In the genomic region with DNA sequence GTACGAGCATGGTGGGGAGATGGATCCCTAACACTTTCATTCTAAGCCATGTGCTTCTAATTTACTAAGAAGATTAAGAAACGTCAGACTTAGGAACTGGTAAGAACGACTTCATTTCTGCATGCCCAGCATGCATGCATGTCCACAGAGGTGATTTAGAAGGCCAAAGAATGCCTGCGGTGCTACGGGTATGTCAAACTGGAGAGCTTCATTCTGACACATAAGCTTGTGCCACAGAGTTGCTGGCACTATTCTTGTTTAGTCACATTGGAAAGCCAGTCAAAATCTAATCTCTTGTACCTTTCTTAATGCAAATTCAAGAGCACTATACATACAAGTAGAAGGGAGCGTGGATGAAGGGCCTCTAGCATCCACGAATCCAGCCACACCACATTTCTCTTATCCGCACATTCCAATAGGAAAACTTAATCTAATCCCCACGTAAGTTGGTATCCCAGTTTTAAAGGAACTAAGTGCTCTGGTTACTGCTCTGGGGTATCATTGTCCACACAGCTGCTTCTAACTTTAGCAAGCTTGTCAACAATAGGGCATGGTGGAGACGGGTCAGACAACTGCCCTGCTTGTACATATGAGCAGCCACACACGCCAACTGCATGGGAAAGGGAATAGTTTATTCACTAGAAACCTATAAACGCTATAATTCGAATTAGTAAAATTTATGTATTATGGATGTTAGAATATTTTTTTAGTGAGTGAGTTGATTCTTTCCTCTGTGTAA, we compare ENCODE assay signal across 23 mouse cellular contexts. TPM values are rescaled to one million over a fixed set of nuclear protein-coding genes. Genes with fewer than 3 reads are reported as not detected.
DNase-seq lines count a peak whose midpoint lies in the region; ATAC-seq and TF ChIP-seq lines count a peak whose summit lies in the region.
"Had no signal": no experiment of that assay in that cellular context is flagged by ENCODE, and none has a peak within 500 bp of the region (broad histone marks: within the 10 kb centered on the region; RNA-seq: fewer than 3 reads in every experiment).

No protein-coding gene starts in this region.

- no peak for TF ChIP-seq POLR2A in heart, adult 2 months (IDR thresholded peaks at IDR 0.05; ENCODE audit: insufficient read depth, low read depth, low read length)
- no peak for TF ChIP-seq POLR2A in limb, embryonic 14.5 days (IDR thresholded peaks at IDR 0.05; ENCODE audit: borderline replicate concordance, extremely low read depth, insufficient read depth, insufficient read length)

- no peak overlapping the region for H3K4me3 ChIP-seq in heart, adult 2 months
- H3K4me3 ChIP-seq in heart, embryonic 15.5 days, result no peak overlapping the region
- H3K4me3 ChIP-seq in limb, embryonic 14.5 days (replicated peaks; ENCODE audit: low read length), result no peak overlapping the region
- no peak overlapping the region for H3K4me3 ChIP-seq in intestine, postnatal 0 days (ENCODE audit: low read depth, low read length)
- H3K4me3 ChIP-seq in hindbrain, embryonic 14.5 days (replicated peaks; ENCODE audit: low read length), result no peak overlapping the region
- H3K4me3 ChIP-seq: embryonic facial prominence, embryonic 12.5 days; liver, embryonic 12.5 days; midbrain, embryonic 12.5 days had no signal

- H3K9me3 ChIP-seq in heart, embryonic 15.5 days (replicated peaks), result no peaks in the 10 kb centered on the region
- no peaks in the 10 kb centered on the region for H3K9me3 ChIP-seq in limb, embryonic 14.5 days (ENCODE audit: control insufficient read depth, low read length)
- H3K9me3 ChIP-seq in intestine, postnatal 0 days (ENCODE audit: control insufficient read depth), result no peaks in the 10 kb centered on the region
- H3K9me3 ChIP-seq in hindbrain, embryonic 14.5 days (ENCODE audit: control insufficient read depth, low read length), result no peaks in the 10 kb centered on the region
- H3K9me3 ChIP-seq: embryonic facial prominence, embryonic 12.5 days; liver, embryonic 12.5 days; midbrain, embryonic 12.5 days had no signal

- peak; percentile 89; the same call in 1 of the 2 replicates for ATAC-seq in heart, embryonic 15.5 days (replicated peaks; ENCODE audit: insufficient number of reproducible peaks, insufficient read depth, low FRiP score, low read depth)
- peak; percentile 92 for ATAC-seq in limb, embryonic 14.5 days (ENCODE audit: low FRiP score, low read depth)
- ATAC-seq in intestine, postnatal 0 days, result no peak
- ATAC-seq in hindbrain, embryonic 14.5 days (ENCODE audit: low FRiP score), result no peak
- ATAC-seq: forebrain, embryonic 14.5 days; hindbrain, postnatal 0 days; intestine, embryonic 16.5 days; liver, embryonic 12.5 days had no signal

- H3K27ac ChIP-seq in heart, adult 2 months, result peak overlapping the region; percentile 87
- H3K27ac ChIP-seq in heart, embryonic 15.5 days, result peak overlapping the region; percentile 84
- no peak overlapping the region for H3K27ac ChIP-seq in limb, embryonic 14.5 days (replicated peaks; ENCODE audit: low read depth, low read length)
- no peak overlapping the region for H3K27ac ChIP-seq in intestine, postnatal 0 days (ENCODE audit: low read depth, low read length)
- no peak overlapping the region for H3K27ac ChIP-seq in hindbrain, embryonic 14.5 days
- H3K27ac ChIP-seq: embryonic facial prominence, embryonic 12.5 days; hindbrain, postnatal 0 days; liver, embryonic 12.5 days; midbrain, embryonic 12.5 days; stomach, postnatal 0 days had no signal

- no peaks in the 10 kb centered on the region for H3K27me3 ChIP-seq in heart, adult 2 months (ENCODE audit: control insufficient read depth, insufficient read depth, low read length)
- H3K27me3 ChIP-seq in heart, embryonic 15.5 days, result no peaks in the 10 kb centered on the region
- no peaks in the 10 kb centered on the region for H3K27me3 ChIP-seq in limb, embryonic 14.5 days (ENCODE audit: control insufficient read depth, insufficient read depth, low read length)
- H3K27me3 ChIP-seq in intestine, postnatal 0 days (replicated peaks; ENCODE audit: control insufficient read depth, insufficient read depth, low read length), result no peaks in the 10 kb centered on the region
- no peaks in the 10 kb centered on the region for H3K27me3 ChIP-seq in hindbrain, embryonic 14.5 days (ENCODE audit: control insufficient read depth, insufficient read depth, low read length)
- H3K27me3 ChIP-seq: embryonic facial prominence, embryonic 12.5 days; liver, embryonic 12.5 days; midbrain, embryonic 12.5 days had no signal

- H3K4me2 ChIP-seq in heart, embryonic 15.5 days, result no peak overlapping the region
- H3K4me2 ChIP-seq in limb, embryonic 14.5 days (replicated peaks; ENCODE audit: low read depth, low read length, severe bottlenecking), result no peak overlapping the region
- H3K4me2 ChIP-seq in intestine, postnatal 0 days (replicated peaks; ENCODE audit: low read depth), result no peak overlapping the region
- no peak overlapping the region for H3K4me2 ChIP-seq in hindbrain, embryonic 14.5 days (replicated peaks)
- H3K4me2 ChIP-seq: embryonic facial prominence, embryonic 12.5 days; liver, embryonic 12.5 days; midbrain, embryonic 12.5 days had no signal

- H3K4me1 ChIP-seq in heart, adult 2 months (ENCODE audit: control insufficient read depth, insufficient read depth, low read length), result no peaks in the 10 kb centered on the region; the same call in 1 of the 2 replicates
- peaks cover 15% of the 10 kb centered on the region for H3K4me1 ChIP-seq in heart, embryonic 15.5 days (replicated peaks)
- no peaks in the 10 kb centered on the region for H3K4me1 ChIP-seq in limb, embryonic 14.5 days (ENCODE audit: control insufficient read depth, insufficient read depth, low read length)
- no peaks in the 10 kb centered on the region for H3K4me1 ChIP-seq in intestine, postnatal 0 days (replicated peaks; ENCODE audit: control insufficient read depth, insufficient read depth, low read length)
- H3K4me1 ChIP-seq in hindbrain, embryonic 14.5 days (replicated peaks; ENCODE audit: control insufficient read depth, insufficient read depth, low read length), result no peaks in the 10 kb centered on the region
- H3K4me1 ChIP-seq: embryonic facial prominence, embryonic 12.5 days; liver, embryonic 12.5 days; midbrain, embryonic 12.5 days had no signal

- DNase-seq in gastrocnemius, adult 18-20 months (ENCODE audit: low spot score), result peak; percentile 43
- no peak for DNase-seq in gastrocnemius, postnatal 4 days (ENCODE audit: low spot score in 2 of 2)
- peak in 1 of 2 experiments; percentile 17 for DNase-seq in heart, adult 2 months
- peak; percentile 24 for DNase-seq in limb, embryonic 14.5 days (ENCODE audit: low spot score)
- DNase-seq in hindbrain, embryonic 14.5 days (ENCODE audit: low spot score), result no peak
- no peak for DNase-seq in left cerebral cortex, adult 8-10 months (ENCODE audit: low spot score in 2 of 2)
- DNase-seq: cerebellum, adult 18-20 months; cerebellum, postnatal 14 days; kidney, postnatal 36 days; left cerebral cortex, postnatal 4 days; lung, adult 18-20 months; lung, postnatal 10 days; thymus, adult 2 months; thymus, postnatal 4 days had no signal

- H3K9ac ChIP-seq in heart, adult 2 months (ENCODE audit: low read depth, low read length), result no peak overlapping the region
- no peak overlapping the region for H3K9ac ChIP-seq in heart, embryonic 15.5 days
- H3K9ac ChIP-seq in limb, embryonic 14.5 days (ENCODE audit: low read depth, low read length, severe bottlenecking), result no peak overlapping the region
- no peak overlapping the region for H3K9ac ChIP-seq in intestine, postnatal 0 days (ENCODE audit: low read depth, low read length)
- no peak overlapping the region for H3K9ac ChIP-seq in hindbrain, embryonic 14.5 days
- H3K9ac ChIP-seq: embryonic facial prominence, embryonic 12.5 days; liver, embryonic 12.5 days; midbrain, embryonic 12.5 days had no signal

- peaks cover 20% of the 10 kb centered on the region for H3K36me3 ChIP-seq in heart, adult 2 months (ENCODE audit: control insufficient read depth, insufficient read depth, low read length)
- H3K36me3 ChIP-seq in heart, embryonic 15.5 days, result peaks cover 45% of the 10 kb centered on the region
- no peaks in the 10 kb centered on the region for H3K36me3 ChIP-seq in limb, embryonic 14.5 days (ENCODE audit: control insufficient read depth, insufficient read depth, low read length)
- no peaks in the 10 kb centered on the region for H3K36me3 ChIP-seq in intestine, postnatal 0 days (ENCODE audit: control insufficient read depth, insufficient read depth)
- H3K36me3 ChIP-seq in hindbrain, embryonic 14.5 days (replicated peaks; ENCODE audit: control insufficient read depth, insufficient read depth), result no peaks in the 10 kb centered on the region
- H3K36me3 ChIP-seq: embryonic facial prominence, embryonic 12.5 days; liver, embryonic 12.5 days; midbrain, embryonic 12.5 days had no signal

- no peak for TF ChIP-seq EP300 in heart, adult 2 months (IDR thresholded peaks at IDR 0.05; ENCODE audit: insufficient read depth, low read depth, low read length)

- no peaks in the 10 kb centered on the region for H3K79me2 ChIP-seq in heart, adult 2 months (replicated peaks; ENCODE audit: control insufficient read depth, insufficient read depth, low read length)

- intact Hi-C loops in heart, adult 2 months (cut with DNase I), result loop anchor here (5.0 kb wide), 1 partner anchor 51 kb away; a partner anchor contains a TSS

- 65% methylated on average over 13 of the region's 13 CpGs for WGBS in heart, adult 2 months
- 51% methylated on average over 13 of the region's 13 CpGs for WGBS in heart, embryonic 15.5 days
- WGBS in limb, embryonic 14.5 days, result 68% methylated on average over 13 of the region's 13 CpGs
- WGBS in intestine, postnatal 0 days, result 88% methylated on average over 13 of the region's 13 CpGs
- WGBS in hindbrain, embryonic 14.5 days, result 90% methylated on average over 13 of the region's 13 CpGs

- no peak for TF ChIP-seq CTCF in heart, adult 2 months (IDR thresholded peaks at IDR 0.05)
- no peak for TF ChIP-seq CTCF in intestine, postnatal 0 days (IDR thresholded peaks at IDR 0.05; ENCODE audit: low read depth)

RNA-seq across cellular contexts. Expression of a gene that starts 51.1 kb away (rescaled TPM):
- 1,000 to 10,000 TPM; 4,889 to 5,895 TPM for total RNA-seq in gastrocnemius, adult 18-20 months (2021)
- total RNA-seq in gastrocnemius, postnatal 4 days (2021), result 1,000 to 10,000 TPM; 3,850 to 4,932 TPM
- total RNA-seq in heart, adult 2 months (2021), result 1,000 to 10,000 TPM; 2,567 to 3,090 TPM
- polyA plus RNA-seq in heart, adult 2 months (2012; rRNA removed), result 88.4 and 181 TPM in 2 replicates
- 583 and 694 TPM in 2 replicates for polyA plus RNA-seq in heart, embryonic 15.5 days (2015; fragmentation: Nextera tagmentation; extraction: Ambion mirVana)
- polyA plus RNA-seq in limb, embryonic 14.5 days (2012; rRNA removed), result 10.1 and 15.8 TPM in 2 replicates
- 81.1 and 99.0 TPM in 2 replicates for polyA plus RNA-seq in limb, embryonic 14.5 days (2014; fragmentation: Nextera tagmentation; extraction: Ambion mirVana)
- 0.01 and 0.20 TPM in 2 replicates for polyA plus RNA-seq in intestine, postnatal 0 days (2015; fragmentation: Nextera tagmentation; extraction: Ambion mirVana)
- polyA plus RNA-seq in hindbrain, embryonic 14.5 days (2014; fragmentation: Nextera tagmentation; extraction: Ambion mirVana), result 0.37 and 0.39 TPM in 2 replicates
- 1 to 10 TPM in 3 of 4 experiments, under 1 TPM in 1; 0.67 to 5.2 (median 1.9) TPM for total RNA-seq in left cerebral cortex, adult 8-10 months (2022)

Comparison
In these comparisons a context has a peak if more than half of its experiments do, and no peak if none do; other contexts are left out.
1. DNase-seq: peak in gastrocnemius, adult 18-20 months (single experiment) and limb, embryonic 14.5 days (single experiment); none in gastrocnemius, postnatal 4 days (0 of 2), hindbrain, embryonic 14.5 days (single experiment) and left cerebral cortex, adult 8-10 months (0 of 2).
2. H3K27ac ChIP-seq: peak in heart, adult 2 months (single experiment) and heart, embryonic 15.5 days (single experiment); none in limb, embryonic 14.5 days (single experiment), intestine, postnatal 0 days (single experiment) and hindbrain, embryonic 14.5 days (single experiment).
3. ATAC-seq: peak in heart, embryonic 15.5 days (single experiment) and limb, embryonic 14.5 days (single experiment); none in intestine, postnatal 0 days (single experiment) and hindbrain, embryonic 14.5 days (single experiment).